Mouse (Mus musculus) limb, embryonic 14.5 days (tissue): ENCODE measurements around the gene Fgfr4. TPM values are rescaled to one million over a fixed set of nuclear protein-coding genes. Genes with fewer than 3 reads are reported as not detected.

Source experiments
- ATAC-seq: fragments of 200-750 bp; cut with Nextera tagmentation; 2 replicates; pipeline ENCODE4 v1.8.0; 2017; ENCODE audit warnings: low read depth, moderate number of reproducible peaks, moderate TSS enrichment; ENCODE audit not compliant: low FRiP score
- DNase-seq: peaks from one replicate; pipeline ENCODE4 v3.0.0-alpha.2; 2015; ENCODE audit warnings: low spot score
- H3K27ac ChIP-seq: fragments of 300-500 bp; sonication (generic); replicated peaks from 2 replicates; pipeline ENCODE4 v1.5.1; 2014; ENCODE audit warnings: low read depth, mild to moderate bottlenecking, low read length, moderate library complexity, mixed read lengths
- H3K27me3 ChIP-seq: fragments of 300-500 bp; sonication (generic); 2 replicates; pipeline ENCODE4 v1.6.1; 2014; ENCODE audit warnings: low read length, mixed read lengths; ENCODE audit not compliant: control insufficient read depth, insufficient read depth
- H3K36me3 ChIP-seq: fragments of 300-500 bp; sonication (generic); 2 replicates; pipeline ENCODE4 v1.6.1; 2014; ENCODE audit warnings: mild to moderate bottlenecking, low read length, moderate library complexity, mixed read lengths; ENCODE audit not compliant: control insufficient read depth, insufficient read depth
- H3K4me1 ChIP-seq: fragments of 300-500 bp; sonication (generic); 2 replicates; pipeline ENCODE4 v1.6.1; 2014; ENCODE audit warnings: antibody characterized with exemption, low read length, mixed read lengths; ENCODE audit not compliant: control insufficient read depth, insufficient read depth
- H3K4me2 ChIP-seq: fragments of 300-500 bp; sonication (generic); replicated peaks from 2 replicates; pipeline ENCODE4 v1.6.1; 2014; ENCODE audit warnings: low read depth, mild to moderate bottlenecking, low read length, moderate library complexity; ENCODE audit not compliant: severe bottlenecking
- H3K4me3 ChIP-seq: fragments of 300-500 bp; sonication (generic); replicated peaks from 2 replicates; pipeline ENCODE4 v1.5.1; 2014; ENCODE audit warnings: low read length
- H3K9ac ChIP-seq: fragments of 300-500 bp; sonication (generic); 2 replicates; pipeline ENCODE4 v1.6.1; 2014; ENCODE audit warnings: mild to moderate bottlenecking, low read depth, low read length, moderate library complexity; ENCODE audit not compliant: severe bottlenecking
- H3K9me3 ChIP-seq: fragments of 300-500 bp; sonication (generic); 2 replicates; pipeline ENCODE4 v1.6.1; 2016; ENCODE audit warnings: low read length; ENCODE audit not compliant: control insufficient read depth
- POLR2A ChIP-seq: fragments of 200-500 bp; IDR thresholded peaks from 2 replicates; pipeline ENCODE4 v1.8.0; 2012; ENCODE audit warnings: inconsistent platforms, mild to moderate bottlenecking, moderate library complexity, borderline replicate concordance; ENCODE audit not compliant: insufficient read depth, insufficient read length; ENCODE audit errors: extremely low read depth
- WGBS: fragments of 180-500 bp; shearing (Covaris S2); extraction: QIAGEN DNeasy Blood & Tissue Kit; methylation state at CpG from one replicate; pipeline ENCODE4 v1.1.7; 2014; 5-methylcytosine and 5-hydroxymethylcytosine counted together
- polyA plus RNA-seq, 2 experiments: library from polyadenylated mRNA; depleted of rRNA in 1 of 2; stranded (reverse) in 1 of 2; unstranded in 1 of 2; fragments of >200 nt; fragmentation: Nextera tagmentation in 1 of 2; extraction: Ambion mirVana in 1 of 2; gene quantifications; 2 replicates each; pipeline versions ENCODE4 v1.2.1 to v1.2.3; 2012 to 2014

The Fgfr4 gene
- polyA plus RNA-seq, 2 experiments, result 12.1 to 38.9 TPM

- Histone ChIP-seq H3K4me3 (no peak overlapping the region), H3K4me2 (0 out of 2 replicates have a peak overlapping the region, but pooled peaks have one; percentile 92), H3K27me3 (peaks cover 7% of the 10 kb centered on the region), H3K9me3 (no peaks in the 10 kb centered on the region), H3K9ac (no peak overlapping the region), H3K27ac (no peak overlapping the region), H3K4me1 (no peaks in the 10 kb centered on the region), H3K36me3 (no peaks in the 10 kb centered on the region)
- no peak for TF ChIP-seq POLR2A
- 94% methylated on average over 5 of the region's 5 CpGs for WGBS
- no peak for ATAC-seq
- no peak for DNase-seq
Observed at GRCm38 (mm10) chr13:55153951-55154350, 1.5 kb downstream of the Fgfr4 start.

GRCm38 (mm10) chr13:55162365-55162764 lies 9.9 kb downstream of the Fgfr4 start:
- 47% methylated on average over 7 of the region's 7 CpGs for WGBS
- no peak overlapping the region for H3K4me3 ChIP-seq
- TF ChIP-seq POLR2A, result no peak

GRCm38 (mm10) chr13:55163553-55163952 lies 11.1 kb downstream of the Fgfr4 start:
- Histone ChIP-seq H3K4me3 (no peak overlapping the region), H3K9ac (no peak overlapping the region), H3K9me3 (no peaks in the 10 kb centered on the region), H3K27ac (no peak overlapping the region), H3K27me3 (no peaks in the 10 kb centered on the region), H3K4me1 (no peaks in the 10 kb centered on the region), H3K36me3 (peaks cover 3% of the 10 kb centered on the region; the same call in 1 of the 2 replicates), H3K4me2 (no peak overlapping the region)
- WGBS, result 69% methylated on average over 5 of the region's 5 CpGs
- ATAC-seq (no peak), DNase-seq (no peak)
- TF ChIP-seq POLR2A, result no peak

More at GRCm38 (mm10) chr13:55162365-55162764, 9.9 kb downstream of the Fgfr4 start:
- H3K9ac ChIP-seq, result no peak overlapping the region
- H3K27me3 ChIP-seq, result no peaks in the 10 kb centered on the region
- ATAC-seq (no peak), DNase-seq (no peak)
- H3K27ac ChIP-seq, result no peak overlapping the region
- H3K36me3 ChIP-seq, result peaks cover 3% of the 10 kb centered on the region; the same call in 1 of the 2 replicates
- H3K4me1 ChIP-seq, result no peaks in the 10 kb centered on the region
- no peak overlapping the region for H3K4me2 ChIP-seq
- H3K9me3 ChIP-seq, result no peaks in the 10 kb centered on the region

- TF ChIP-seq POLR2A, result no peak
- no peak for ATAC-seq
- WGBS, result 90% methylated on average over 16 of the region's 16 CpGs
Observed at GRCm38 (mm10) chr13:55165831-55166339, 13.4 kb downstream of the Fgfr4 start.

GRCm38 (mm10) chr13:55166806-55167725 lies 14.6 kb downstream of the Fgfr4 start:
- H3K9ac ChIP-seq, result no peak overlapping the region
- DNase-seq, result no peak
- no peaks in the 10 kb centered on the region for H3K9me3 ChIP-seq
- H3K27ac ChIP-seq, result no peak overlapping the region
- H3K36me3 ChIP-seq, result no peaks in the 10 kb centered on the region
- no peak overlapping the region for H3K4me2 ChIP-seq
- 86% methylated on average over 32 of the region's 32 CpGs for WGBS
- H3K4me3 ChIP-seq, result no peak overlapping the region
- ATAC-seq, result no peak
- H3K4me1 ChIP-seq, result peaks cover 10% of the 10 kb centered on the region
- no peak for TF ChIP-seq POLR2A
- H3K27me3 ChIP-seq, result no peaks in the 10 kb centered on the region

More at GRCm38 (mm10) chr13:55165831-55166339, 13.4 kb downstream of the Fgfr4 start:
- no peak overlapping the region for H3K9ac ChIP-seq
- H3K9me3 ChIP-seq, result no peaks in the 10 kb centered on the region
- H3K36me3 ChIP-seq, result peaks cover 3% of the 10 kb centered on the region; the same call in 1 of the 2 replicates
- H3K4me2 ChIP-seq, result no peak overlapping the region
- H3K27me3 ChIP-seq, result no peaks in the 10 kb centered on the region
- H3K4me1 ChIP-seq, result no peaks in the 10 kb centered on the region
- DNase-seq, result no peak
- H3K27ac ChIP-seq, result no peak overlapping the region
- H3K4me3 ChIP-seq, result no peak overlapping the region
